Mouse (Mus musculus): ENCODE data around the gene Susd3.
A peak's percentile ranks its signal among the peaks of the same experiment; 100 is the strongest.

Gene Susd3

DNA sequence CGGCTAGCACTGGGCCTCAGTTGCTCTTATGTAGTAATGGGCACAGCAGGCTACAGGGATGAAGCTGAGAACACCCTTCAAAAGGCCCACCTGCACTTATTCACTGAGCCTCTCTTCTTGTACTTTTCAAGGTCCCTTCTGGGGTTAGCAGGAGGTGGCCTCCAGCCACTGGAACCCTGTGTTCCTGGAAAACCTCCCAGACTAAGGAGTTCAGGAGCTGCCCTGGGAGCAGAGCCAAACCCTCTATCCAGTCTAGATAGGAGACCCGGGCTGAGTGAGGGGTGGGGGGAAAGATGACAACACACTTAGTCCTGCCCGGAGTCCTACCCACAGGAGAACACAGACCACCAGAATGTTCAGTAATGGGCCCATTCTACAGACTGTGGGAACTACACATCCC, 2.5 kb downstream of the Susd3 start:
- no peak for DNase-seq

DNA sequence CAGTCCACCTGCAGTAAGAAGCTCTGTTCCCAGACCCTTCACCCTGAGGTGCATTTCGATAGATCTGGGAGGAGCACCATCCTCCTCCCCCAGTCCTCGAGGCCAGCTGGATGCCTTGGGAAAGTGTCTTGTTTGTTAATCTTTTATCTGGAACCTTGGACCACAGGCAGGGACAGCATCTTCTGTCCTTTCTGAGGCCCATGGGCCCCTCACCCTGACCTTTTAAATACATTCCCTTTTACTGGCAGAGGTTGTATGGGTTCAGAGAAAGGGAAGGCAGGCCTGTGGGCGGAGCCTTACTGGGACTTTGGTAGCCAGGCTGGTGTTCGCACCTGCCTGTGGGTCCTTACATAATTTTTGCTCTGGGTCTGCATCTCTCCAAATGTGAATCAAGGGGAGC, 3.3 kb downstream of the Susd3 start:
- DNase-seq: no peak

GRCm38 (mm10) chr13:49243492-49243891, 5.0 kb downstream of the Susd3 start:
- DNase-seq: no peak

DNA sequence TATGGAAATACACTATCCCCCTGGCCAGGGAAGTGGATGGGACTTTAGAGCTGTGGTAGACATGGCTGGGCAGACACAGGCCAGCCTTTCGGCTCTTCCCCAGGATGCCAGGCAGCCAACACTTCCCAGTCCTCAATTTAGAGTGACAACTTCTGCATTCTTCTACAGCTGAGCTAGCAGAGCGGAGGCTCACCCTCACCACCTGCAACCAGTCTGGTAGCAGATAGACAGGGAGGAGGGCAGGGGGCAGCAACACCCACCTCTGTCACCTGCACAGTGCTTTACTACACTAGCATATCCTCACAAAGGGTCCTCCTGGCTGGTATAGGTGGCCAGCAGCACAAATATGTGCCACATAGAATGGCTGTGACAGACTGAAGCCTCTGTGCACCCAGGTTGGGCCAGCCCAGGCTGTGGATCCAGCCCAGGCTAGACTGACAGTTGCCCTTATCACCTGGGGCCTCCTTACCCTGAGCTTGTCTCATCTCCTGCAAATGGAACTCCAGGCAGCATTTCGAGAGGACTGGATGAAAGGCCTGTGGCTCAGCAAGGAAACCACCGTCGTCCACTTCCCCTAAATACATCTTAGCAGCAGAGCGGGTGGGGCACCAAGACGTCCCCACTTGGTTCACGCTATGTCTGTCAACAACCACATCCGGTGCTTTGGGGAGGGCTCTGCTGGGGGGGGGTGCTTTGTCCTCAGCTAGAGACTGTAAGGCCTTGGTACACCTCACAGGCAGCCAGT, 6.0 kb downstream of the Susd3 start:
- DNase-seq: no peak

DNA sequence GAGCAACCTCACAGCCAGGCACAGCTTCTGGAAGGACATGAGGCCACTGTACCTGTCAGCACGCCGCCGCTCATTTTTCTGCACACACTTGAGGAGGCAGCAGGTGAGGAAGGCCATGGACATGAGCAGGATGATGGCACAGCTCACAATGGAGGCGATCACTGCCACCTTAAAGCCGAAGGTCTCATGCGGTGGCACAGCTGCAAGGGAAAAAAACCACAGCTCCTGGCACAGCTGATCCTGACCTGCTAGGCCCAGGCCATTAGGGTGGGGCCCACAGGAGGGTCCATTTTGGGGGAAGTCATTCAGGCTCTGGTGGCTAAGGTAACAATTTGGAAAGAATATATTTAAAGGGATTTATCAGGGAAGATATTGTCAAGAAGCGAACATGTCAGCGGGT, 9.8 kb downstream of the Susd3 start:
- DNase-seq: no peak

DNA sequence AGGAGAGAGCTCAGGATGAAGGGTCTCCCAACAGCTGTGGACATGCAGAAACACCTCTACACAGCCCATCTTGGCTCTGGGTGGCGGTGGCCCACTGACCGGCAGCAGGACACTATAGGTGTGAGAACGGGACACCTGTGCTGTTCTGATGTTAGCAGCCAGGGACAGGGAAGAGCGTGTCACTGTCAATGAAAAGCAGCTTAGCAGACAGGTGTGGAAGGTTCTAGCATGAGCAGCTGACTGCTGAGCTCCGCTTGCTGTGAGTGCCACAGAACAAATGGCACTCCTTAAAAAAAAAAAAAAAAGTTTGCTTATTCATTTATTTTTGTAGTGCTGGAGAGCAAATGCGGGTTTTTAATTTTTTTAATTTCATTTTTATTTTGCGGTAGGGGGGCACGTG, 10.9 kb downstream of the Susd3 start:
- DNase-seq: no peak

- no peak for DNase-seq
Measured at GRCm38 (mm10) chr13:49234711-49235110, 13.8 kb downstream of the Susd3 start.

DNA sequence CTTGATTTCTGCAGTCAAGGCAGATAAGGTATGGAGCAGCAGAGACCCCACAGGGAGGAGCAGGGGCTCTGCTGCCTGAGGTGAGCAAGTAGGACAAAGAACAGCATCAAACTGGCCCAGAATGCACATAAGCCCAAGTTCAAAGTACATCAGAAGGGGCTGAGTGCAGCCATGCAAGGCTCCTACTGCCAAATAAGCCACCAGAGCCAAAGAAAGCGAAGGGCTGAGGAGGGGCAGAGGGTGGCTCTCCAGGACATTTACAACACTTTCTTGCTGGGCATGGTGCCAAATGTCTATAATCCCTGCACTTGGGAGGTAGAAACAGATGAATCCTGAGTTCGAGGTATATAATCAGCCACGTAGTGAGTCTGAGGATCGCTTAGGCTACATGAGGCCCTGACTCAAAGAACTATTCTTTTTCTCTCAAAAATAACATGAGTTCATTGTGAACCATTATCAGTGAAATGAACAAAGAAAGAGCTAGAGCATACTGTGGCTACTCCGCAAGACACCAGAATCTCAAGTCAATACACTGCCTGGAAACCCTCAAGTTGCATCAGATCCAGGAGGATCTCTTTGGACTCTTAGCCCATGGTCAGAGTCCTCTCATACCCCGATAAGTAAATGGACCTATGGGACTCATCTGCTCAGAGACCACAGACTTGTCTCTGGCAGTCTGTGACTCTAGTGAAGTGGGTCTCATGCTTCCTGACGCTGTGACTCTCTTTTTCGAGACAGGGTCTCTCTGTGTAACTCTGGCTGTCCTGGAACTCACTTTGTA, 14.5 kb downstream of the Susd3 start:
- no peak for DNase-seq

DNA sequence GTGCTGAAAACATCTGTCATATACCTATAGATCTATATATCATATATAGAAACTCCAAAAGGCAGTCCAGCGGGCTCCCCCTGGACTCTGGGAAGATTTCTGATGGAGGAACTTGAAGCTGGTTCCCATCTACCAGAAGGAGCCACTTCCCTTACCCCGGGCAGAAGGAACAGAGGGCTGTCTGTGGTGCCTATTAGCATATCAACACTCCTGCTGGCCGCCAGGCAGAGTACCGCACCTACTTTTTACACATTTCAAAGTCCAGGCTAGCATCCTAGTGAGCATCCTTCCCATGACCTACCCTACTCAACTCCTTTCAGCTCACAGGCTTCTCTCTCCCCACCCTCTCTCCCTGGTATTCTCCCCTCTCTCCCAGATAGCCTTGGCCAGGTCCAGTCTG, 22.9 kb downstream of the Susd3 start:
- no peak for DNase-seq

DNA sequence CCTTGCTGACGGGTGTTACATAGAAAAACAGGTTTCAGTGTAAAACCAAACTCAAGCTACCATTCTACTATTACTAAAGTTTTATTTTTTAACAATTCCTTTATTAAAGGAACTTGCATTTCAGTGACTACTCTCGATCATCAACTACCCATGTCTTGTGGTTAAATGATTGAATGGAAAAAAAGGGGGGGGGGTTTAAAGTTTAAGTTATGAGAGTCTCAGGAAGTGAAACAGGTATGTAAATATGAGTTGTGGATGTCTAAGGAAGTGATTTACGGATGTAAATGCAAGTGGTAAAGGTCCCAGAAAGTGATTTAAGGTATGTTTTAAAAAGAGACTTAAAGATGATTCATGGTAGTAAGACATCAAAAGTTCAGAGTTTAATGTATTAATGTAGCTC, 23.3 kb downstream of the Susd3 start:
- no peak for DNase-seq

DNA sequence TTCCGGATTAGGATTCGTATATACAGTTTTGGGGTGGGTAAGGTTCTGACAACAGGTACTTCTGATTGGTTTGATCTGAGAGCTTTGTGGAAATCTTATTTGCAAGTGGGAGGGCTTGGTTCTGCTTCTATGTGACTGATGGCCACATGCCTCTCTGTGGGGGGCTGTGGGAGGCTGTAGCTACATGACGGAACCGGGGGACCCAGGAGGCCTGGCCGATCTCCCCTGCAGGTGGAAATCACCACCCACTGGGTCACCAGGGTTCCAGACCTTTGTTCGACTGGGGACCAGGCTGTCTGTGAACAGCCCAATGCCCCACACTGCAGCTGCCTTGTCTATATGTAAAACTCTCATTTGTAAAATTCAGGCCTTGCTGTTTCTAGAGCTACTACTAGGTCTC, 23.8 kb downstream of the Susd3 start:
- DNase-seq: no peak

GRCm38 (mm10) chr13:49224314-49224713, 24.2 kb downstream of the Susd3 start:
- no peak for DNase-seq

GRCm38 (mm10) chr13:49220912-49221311, 27.6 kb downstream of the Susd3 start:
- no peak for DNase-seq

GRCm38 (mm10) chr13:49219367-49219766, 29.1 kb downstream of the Susd3 start:
- DNase-seq: no peak

DNA sequence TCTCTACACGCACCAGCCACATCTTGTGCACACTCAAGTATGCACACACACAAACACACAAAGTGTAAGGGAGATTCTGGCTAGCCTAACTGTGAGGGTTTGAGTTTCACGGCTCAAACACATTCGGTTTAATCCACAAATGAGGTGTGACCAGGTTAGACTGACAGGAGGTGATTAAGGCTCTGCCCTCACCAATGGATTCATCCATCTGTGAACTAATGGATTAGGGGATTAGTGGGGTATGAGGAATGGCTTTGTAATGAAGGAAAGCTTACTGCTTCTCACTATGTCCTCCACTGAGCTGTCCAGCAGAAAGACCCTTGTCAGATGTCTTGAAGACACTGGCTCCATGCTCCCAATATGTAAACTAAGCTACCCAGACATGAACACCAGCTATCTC, 29.9 kb downstream of the Susd3 start:
- no peak for DNase-seq

- no peak for DNase-seq
Measured at GRCm38 (mm10) chr13:49216808-49217561, 31.5 kb downstream of the Susd3 start.

- no peak for DNase-seq
Measured at GRCm38 (mm10) chr13:49216220-49216552, 32.3 kb downstream of the Susd3 start.

DNA sequence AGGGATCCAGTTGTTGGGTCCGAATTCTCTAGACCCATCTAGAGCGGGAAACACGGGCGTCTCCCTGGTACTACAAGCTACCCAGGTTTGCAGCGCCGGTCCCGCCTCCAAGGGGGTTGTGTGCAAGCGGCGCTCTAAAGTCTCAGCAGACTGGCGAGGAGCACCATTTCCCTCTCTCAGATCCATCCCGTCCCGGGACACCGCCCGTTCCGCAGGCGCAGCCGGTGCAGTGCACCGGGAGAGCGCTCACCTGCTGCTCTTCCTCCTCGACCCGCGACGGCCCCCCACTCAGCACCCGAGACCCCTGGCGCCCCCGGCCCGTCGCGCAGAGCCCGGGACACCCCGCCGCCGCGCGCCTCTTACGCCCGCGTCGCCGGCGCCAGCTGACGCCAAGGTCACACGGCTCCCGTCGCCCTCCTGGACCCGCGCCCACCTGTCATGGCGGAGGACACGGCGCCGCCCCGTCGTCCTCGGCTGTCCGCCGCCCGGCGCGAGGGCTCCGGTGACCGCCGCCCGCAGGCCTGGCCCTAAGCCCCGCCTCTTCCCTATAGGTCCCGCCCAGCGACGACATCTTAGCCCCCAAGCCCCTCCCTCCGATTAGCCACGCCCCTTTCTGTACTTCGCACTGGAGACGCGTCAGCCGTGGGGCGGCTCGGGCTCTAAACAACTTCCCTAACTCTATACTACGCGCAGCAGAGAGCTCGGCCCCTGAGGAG, 32.8 kb downstream of the Susd3 start, which contains the start of gene Card19:
Gene Card19, minus strand, starts transcription at position 534 of the 716 bp plus-strand sequence.
- DNase-seq: peak; percentile 93

- DNase-seq: no peak
Measured at GRCm38 (mm10) chr13:49215128-49215503, 33.4 kb downstream of the Susd3 start.

- DNase-seq: peak; percentile 37
Measured at GRCm38 (mm10) chr13:49214454-49214853, 34.1 kb downstream of the Susd3 start.

- DNase-seq: peak; percentile 76
Measured at GRCm38 (mm10) chr13:49213531-49213932, 35.0 kb downstream of the Susd3 start.

GRCm38 (mm10) chr13:49212711-49213500, 35.6 kb downstream of the Susd3 start:
- peak; percentile 43 for DNase-seq
